Mouse (Mus musculus) MEL (cell line): ENCODE results near the gene Prr19. TPM values are rescaled to one million over a fixed set of nuclear protein-coding genes. Genes with fewer than 3 reads are reported as not detected.

Source experiments
- DNase-seq: peaks from one replicate; pipeline ENCODE4 v3.0.0; 2011; ENCODE audit warnings: low read depth, low spot score
- H3K27ac ChIP-seq: 2 replicates; pipeline ENCODE4 v1.5.1; 2012; ENCODE audit warnings: low read depth, mild to moderate bottlenecking, control low read depth, low read length, moderate library complexity; ENCODE audit not compliant: control insufficient read depth
- H3K27me3 ChIP-seq, 2 experiments: fragments of 150-350 bp in 1 of 2; sonication (generic) in 1 of 2; 2 replicates each; pipeline ENCODE4 v1.6.1; 2012; ENCODE audit warnings: low read length in 2 of 2, mild to moderate bottlenecking in 2 of 2, improper control_type of control experiment in 1 of 2, moderate library complexity in 1 of 2; ENCODE audit not compliant: insufficient read depth in 2 of 2, control insufficient read depth in 1 of 2
- H3K36me3 ChIP-seq, 2 experiments: 2 replicates each; pipeline ENCODE4 v1.6.1; 2012 to 2014; ENCODE audit warnings: low read length in 2 of 2, improper control_type of control experiment in 1 of 2, inconsistent platforms in 1 of 2, mild to moderate bottlenecking in 1 of 2; ENCODE audit not compliant: insufficient read depth in 2 of 2, control insufficient read depth in 1 of 2
- H3K4me1 ChIP-seq, 2 experiments: fragments of 150-350 bp in 1 of 2; sonication (generic) in 1 of 2; 2 replicates each; pipeline ENCODE4 v1.6.1; 2012; ENCODE audit warnings: low read length in 2 of 2, improper control_type of control experiment in 1 of 2, mild to moderate bottlenecking in 1 of 2; ENCODE audit not compliant: insufficient read depth in 2 of 2, control insufficient read depth in 1 of 2
- H3K4me3 ChIP-seq, 2 experiments: fragments of 150-350 bp in 1 of 2; sonication (generic) in 1 of 2; 2 replicates each; pipeline ENCODE4 v1.5.1; 2012; ENCODE audit warnings: low read depth in 2 of 2, low read length in 2 of 2, mild to moderate bottlenecking in 2 of 2, moderate library complexity in 2 of 2, control low read depth in 1 of 2, improper control_type of control experiment in 1 of 2; ENCODE audit not compliant: control insufficient read depth in 1 of 2, insufficient read depth in 1 of 2
- H3K79me2 ChIP-seq: 2 replicates; pipeline ENCODE4 v1.6.1; 2012; ENCODE audit warnings: mild to moderate bottlenecking, low read length, moderate library complexity; ENCODE audit not compliant: control insufficient read depth, poor library complexity, insufficient read depth
- H3K9ac ChIP-seq: 2 replicates; pipeline ENCODE4 v1.6.1; 2012; ENCODE audit warnings: low read depth, mild to moderate bottlenecking, control low read depth, low read length, moderate library complexity; ENCODE audit not compliant: control insufficient read depth, poor library complexity, severe bottlenecking
- H3K9me3 ChIP-seq: fragments of 150-350 bp; sonication (generic); replicated peaks from 2 replicates; pipeline ENCODE4 v1.6.1; 2012; ENCODE audit warnings: mild to moderate bottlenecking, low read length, improper control_type of control experiment, moderate library complexity; ENCODE audit not compliant: insufficient read depth
- BHLHE40 ChIP-seq: IDR thresholded peaks from 2 replicates; pipeline ENCODE4 v1.6.1; 2012; ENCODE audit warnings: low read depth, mild to moderate bottlenecking, inconsistent platforms, low read length, improper control_type of control experiment, borderline replicate concordance
- CHD1 ChIP-seq: IDR thresholded peaks from 2 replicates; pipeline ENCODE4 v1.6.1; 2012; ENCODE audit warnings: low read depth, mild to moderate bottlenecking, inconsistent platforms, low read length, improper control_type of control experiment
- CHD2 ChIP-seq: IDR thresholded peaks from 2 replicates; pipeline ENCODE4 v1.6.1; 2011; ENCODE audit warnings: low read length, improper control_type of control experiment
- CTCF ChIP-seq, 3 experiments: IDR thresholded peaks in 2 of 3; conservative IDR thresholded peaks in 1 of 3; 2 replicates each; pipeline ENCODE4 v1.5.1; 2011 to 2012; ENCODE audit warnings: low read length in 3 of 3, low read depth in 2 of 3, mild to moderate bottlenecking in 2 of 3, improper control_type of control experiment in 1 of 3, inconsistent platforms in 1 of 3, mixed read lengths in 1 of 3, moderate library complexity in 1 of 3; ENCODE audit not compliant: control insufficient read depth in 1 of 3, insufficient read depth in 1 of 3, poor library complexity in 1 of 3, severe bottlenecking in 1 of 3
- E2F4 ChIP-seq: IDR thresholded peaks from 2 replicates; pipeline ENCODE4 v1.6.1; 2011; ENCODE audit warnings: low read depth, low read length, improper control_type of control experiment, borderline replicate concordance
- GABPA ChIP-seq: IDR thresholded peaks from 2 replicates; pipeline ENCODE4 v1.6.1; 2012; ENCODE audit warnings: low read depth, mild to moderate bottlenecking, inconsistent platforms, low read length, improper control_type of control experiment, moderate library complexity
- GATA1 ChIP-seq: IDR thresholded peaks from 2 replicates; pipeline ENCODE4 v1.6.1; 2011; ENCODE audit warnings: low read depth, low read length, improper control_type of control experiment
- HCFC1 ChIP-seq: IDR thresholded peaks from 2 replicates; pipeline ENCODE4 v1.6.1; 2012; ENCODE audit warnings: low read depth, mild to moderate bottlenecking, inconsistent platforms, low read length, improper control_type of control experiment, moderate library complexity
- JUND ChIP-seq: IDR thresholded peaks from 2 replicates; pipeline ENCODE4 v1.6.1; 2011; ENCODE audit warnings: low read depth, mild to moderate bottlenecking, improper control_type of control experiment, low read length
- KAT2A ChIP-seq: conservative IDR thresholded peaks from 2 replicates; pipeline ENCODE4 v1.6.1; 2012; ENCODE audit warnings: low read depth, low read length, improper control_type of control experiment, inconsistent platforms
- MAFK ChIP-seq: IDR thresholded peaks from 2 replicates; pipeline ENCODE4 v1.6.1; 2011; ENCODE audit warnings: low read depth, mild to moderate bottlenecking, low read length, improper control_type of control experiment, borderline replicate concordance
- MAX ChIP-seq: IDR thresholded peaks from 2 replicates; pipeline ENCODE4 v1.6.1; 2011; ENCODE audit warnings: low read length, improper control_type of control experiment
- MAZ ChIP-seq: IDR thresholded peaks from 2 replicates; pipeline ENCODE4 v1.6.1; 2012; ENCODE audit warnings: low read depth, mild to moderate bottlenecking, inconsistent platforms, low read length, improper control_type of control experiment
- MEF2A ChIP-seq: IDR thresholded peaks from 2 replicates; pipeline ENCODE4 v1.6.1; 2014; ENCODE audit warnings: low read depth, mild to moderate bottlenecking, inconsistent platforms, low read length, improper control_type of control experiment; ENCODE audit not compliant: poor library complexity, insufficient replicate concordance, severe bottlenecking; ENCODE audit errors: extremely low read depth
- MXI1 ChIP-seq: IDR thresholded peaks from 2 replicates; pipeline ENCODE4 v1.6.1; 2011; ENCODE audit warnings: mild to moderate bottlenecking, low read depth, low read length, improper control_type of control experiment
- NELFE ChIP-seq: IDR thresholded peaks from 2 replicates; pipeline ENCODE4 v1.6.1; 2011; ENCODE audit warnings: low read depth, low read length, improper control_type of control experiment
- NRF1 ChIP-seq: IDR thresholded peaks from 2 replicates; pipeline ENCODE4 v1.6.1; 2014; ENCODE audit warnings: low read depth, mild to moderate bottlenecking, inconsistent platforms, low read length, improper control_type of control experiment, moderate library complexity; ENCODE audit not compliant: poor library complexity, insufficient read depth, severe bottlenecking
- POLR2AphosphoS2 ChIP-seq: IDR thresholded peaks from 2 replicates; pipeline ENCODE4 v1.6.1; 2011; ENCODE audit warnings: low read length, improper control_type of control experiment
- RAD21 ChIP-seq: IDR thresholded peaks from 2 replicates; pipeline ENCODE4 v1.6.1; 2011; ENCODE audit warnings: mild to moderate bottlenecking, low read depth, low read length, improper control_type of control experiment
- RCOR1 ChIP-seq: IDR thresholded peaks from 2 replicates; pipeline ENCODE4 v1.6.1; 2012; ENCODE audit warnings: low read depth, mild to moderate bottlenecking, inconsistent platforms, low read length, improper control_type of control experiment
- SIN3A ChIP-seq: IDR thresholded peaks from 2 replicates; pipeline ENCODE4 v1.6.1; 2012; ENCODE audit warnings: low read length, improper control_type of control experiment, inconsistent platforms
- SMC3 ChIP-seq: IDR thresholded peaks from 2 replicates; pipeline ENCODE4 v1.6.1; 2011; ENCODE audit warnings: low read depth, low read length, improper control_type of control experiment
- TAL1 ChIP-seq: IDR thresholded peaks from 2 replicates; pipeline ENCODE4 v1.6.1; 2012; ENCODE audit warnings: mild to moderate bottlenecking, inconsistent platforms, low read length, moderate library complexity, mixed read lengths
- TCF12 ChIP-seq: IDR thresholded peaks from 2 replicates; pipeline ENCODE4 v1.6.1; 2014; ENCODE audit warnings: low read depth, mild to moderate bottlenecking, inconsistent platforms, low read length, improper control_type of control experiment, moderate library complexity
- UBTF ChIP-seq: IDR thresholded peaks from 2 replicates; pipeline ENCODE4 v1.6.1; 2012; ENCODE audit warnings: low read depth, mild to moderate bottlenecking, inconsistent platforms, low read length, improper control_type of control experiment, moderate library complexity, borderline replicate concordance; ENCODE audit not compliant: insufficient read depth
- USF2 ChIP-seq, 2 experiments: IDR thresholded peaks; 2 replicates each; pipeline ENCODE4 v1.6.1; 2011 to 2012; ENCODE audit warnings: improper control_type of control experiment in 2 of 2, low read length in 2 of 2, borderline replicate concordance in 1 of 2, inconsistent platforms in 1 of 2, low read depth in 1 of 2, mild to moderate bottlenecking in 1 of 2; ENCODE audit not compliant: insufficient read depth in 1 of 2
- ZC3H11A ChIP-seq: IDR thresholded peaks from 2 replicates; pipeline ENCODE4 v1.6.1; 2012; ENCODE audit warnings: low read depth, mild to moderate bottlenecking, inconsistent platforms, low read length, improper control_type of control experiment
- ZMIZ1 ChIP-seq: IDR thresholded peaks from 2 replicates; pipeline ENCODE4 v1.6.1; 2012; ENCODE audit warnings: low read depth, mild to moderate bottlenecking, inconsistent platforms, low read length, improper control_type of control experiment, moderate library complexity
- polyA plus RNA-seq, 2 experiments: library from polyadenylated mRNA; stranded (reverse) in 1 of 2; unstranded in 1 of 2; fragments of >175 nt in 1 of 2; fragments of >200 nt in 1 of 2; gene quantifications; 2 replicates each; pipeline versions ENCODE4 v1.2.1 to v1.2.4; 2012; ENCODE audit warnings: low replicate concordance in 2 of 2, low read depth in 1 of 2; ENCODE audit not compliant: insufficient read length in 2 of 2, insufficient read depth in 1 of 2, missing spikeins in 1 of 2
- total RNA-seq: library from RNA; depleted of rRNA; stranded (reverse); fragments of 300-350 nt; gene quantifications from 2 replicates; pipeline ENCODE4 v1.2.3, GENCODE M21; 2012

The Prr19 gene
- total and polyA plus RNA-seq, 3 experiments: 0.11 TPM; not detected in 2

- Histone ChIP-seq H3K27me3 (peaks cover 1 to 2% of the 10 kb centered on the region in 2 experiments; a peak in 2 of 4 replicates), H3K36me3 (no peaks in the 10 kb centered on the region), H3K9me3 (no peaks in the 10 kb centered on the region), H3K4me1 (no peaks in the 10 kb centered on the region), H3K79me2 (no peaks in the 10 kb centered on the region), H3K9ac (no peak overlapping the region), H3K27ac (no peak overlapping the region), H3K4me3 (no peak overlapping the region)
- no peak for DNase-seq
- TF ChIP-seq SMC3: no peak
- no peak for TF ChIP-seq RAD21
- no peak for TF ChIP-seq CHD1
- no peak for TF ChIP-seq MXI1
- TF ChIP-seq POLR2AphosphoS2: no peak
- TF ChIP-seq TCF12: no peak
- TF ChIP-seq MEF2A: no peak
- TF ChIP-seq UBTF: no peak
- TF ChIP-seq CTCF (IDR thresholded peaks at IDR 0.05 in 2 of 3, conservative IDR thresholded peaks at IDR 0.05 in 1 of 3; ENCODE audit: control insufficient read depth in 1 of 3, insufficient read depth in 1 of 3, low read depth in 2 of 3, low read length in 3 of 3, poor library complexity in 1 of 3, severe bottlenecking in 1 of 3): no peak
- no peak for TF ChIP-seq RCOR1
- no peak for TF ChIP-seq MAX
- TF ChIP-seq SIN3A: no peak
- no peak for TF ChIP-seq HCFC1
- no peak for TF ChIP-seq GABPA
- TF ChIP-seq MAFK: no peak
- TF ChIP-seq NELFE: no peak
- no peak for TF ChIP-seq CHD2
- no peak for TF ChIP-seq USF2 (IDR thresholded peaks at IDR 0.05; ENCODE audit: borderline replicate concordance in 1 of 2, insufficient read depth in 1 of 2, low read depth in 1 of 2, low read length in 2 of 2)
- no peak for TF ChIP-seq GATA1
Observed at GRCm38 (mm10) chr7:25305481-25305880, 4.3 kb downstream of the Prr19 start.

- DNase-seq: peak; percentile 69
- no peak within 1 kb of the TSS for H3K9ac ChIP-seq
- H3K36me3 ChIP-seq: no peaks in the 10 kb centered on the region
- TF ChIP-seq E2F4: no peak
- TF ChIP-seq SIN3A: 0 out of 2 replicates have a peak, but pooled peaks have one; percentile 26
- no peak for TF ChIP-seq ZMIZ1
- no peak for TF ChIP-seq KAT2A
- TF ChIP-seq MXI1: peak; percentile 43; the same call in 1 of the 2 replicates
- TF ChIP-seq BHLHE40: no peak
- TF ChIP-seq JUND: no peak
- TF ChIP-seq MAZ: no peak
- no peak for TF ChIP-seq TAL1
- TF ChIP-seq MAX: no peak
- no peak for TF ChIP-seq UBTF
- TF ChIP-seq MAFK: no peak
- no peak for TF ChIP-seq ZC3H11A
- no peak for TF ChIP-seq NELFE
- TF ChIP-seq GABPA: no peak
- TF ChIP-seq NRF1: no peak
- no peak within 1 kb of the TSS for H3K4me3 ChIP-seq
- no peaks in the 10 kb centered on the region for H3K79me2 ChIP-seq
- no peaks in the 10 kb centered on the region for H3K4me1 ChIP-seq
- no peaks in the 10 kb centered on the region for H3K9me3 ChIP-seq
- peaks cover 1 to 2% of the 10 kb centered on the region in 2 experiments; a peak in 2 of 4 replicates for H3K27me3 ChIP-seq
- no peak within 1 kb of the TSS for H3K27ac ChIP-seq
Observed at GRCm38 (mm10) chr7:25305956-25306613, 4.9 kb downstream of the Prr19 start, which contains the start of gene Tmem145. TSS of gene Tmem145 (plus strand) at chr7:25306106.
